Mouse (Mus musculus) ES-E14 (cell line): ENCODE data around the gene 2510039O18Rik.

ENCODE experiments used
- CHD2 ChIP-seq: IDR thresholded peaks from 2 replicates; pipeline ENCODE4 v1.6.1; 2014; ENCODE audit warnings: mild to moderate bottlenecking, low read depth, low read length, inconsistent platforms
- MAFK ChIP-seq: IDR thresholded peaks from 2 replicates; pipeline ENCODE4 v1.6.1; 2014; ENCODE audit warnings: mild to moderate bottlenecking, low read depth, low read length, inconsistent platforms; ENCODE audit not compliant: insufficient read depth
- ZC3H11A ChIP-seq: IDR thresholded peaks from 2 replicates; pipeline ENCODE4 v1.6.1; 2012; ENCODE audit warnings: low read depth, mild to moderate bottlenecking, inconsistent platforms, low read length, borderline replicate concordance

GRCm38 (mm10) chr4:147904313-147905089 is 36.2 kb upstream of the 2510039O18Rik start, which contains the start of gene Mfn2:
- TF ChIP-seq CHD2 (no peak; the same call in 1 of the 2 replicates), ZC3H11A (no peak), MAFK (no peak)
